Mouse (Mus musculus): ENCODE results near the gene Ifih1. TPM values are rescaled to one million over a fixed set of nuclear protein-coding genes. Genes with fewer than 3 reads are reported as not detected.

The Ifih1 gene
- polyA plus RNA-seq, 1 experiment from 2014 or later = 3.2 TPM

- in situ Hi-C loops (cut with MboI; ENCODE audit: low pct_unique_long_range_greater_than_20kb) = no loop called here
- DNase-seq (ENCODE audit: low read depth, low spot score) (no peak), ATAC-seq (no peak)
- TF ChIP-seq CTCF (IDR thresholded peaks at IDR 0.05) = no peak
- ChIA-PET POLR2A (no interaction called here), CTCF (interaction anchor here (2.4 kb wide), 1 partner anchor 8 kb away, joined by 12 read pairs; no protein-coding TSS in a partner anchor)
- no peaks in the 10 kb centered on the region for H3K27me3 ChIP-seq
Observed at GRCm38 (mm10) chr2:62556349-62556748, 89.7 kb downstream of the Ifih1 start.

- in situ Hi-C loops (cut with MboI; ENCODE audit: low pct_unique_long_range_greater_than_20kb) = no loop called here
- H3K27me3 ChIP-seq = peaks cover 9% of the 10 kb centered on the region
- ATAC-seq = no peak
- POLR2A ChIA-PET = no interaction called here
- no peak for TF ChIP-seq CTCF (IDR thresholded peaks at IDR 0.05)
- CTCF ChIA-PET = interaction anchor here (1.4 to 2.8 kb wide), 3 partner anchors 7 to 13 kb away, joined by 3 to 12 read pairs (median 4); no protein-coding TSS in a partner anchor
- DNase-seq (ENCODE audit: low read depth, low spot score) = no peak
Observed at GRCm38 (mm10) chr2:62549659-62550058, 96.4 kb downstream of the Ifih1 start.

GRCm38 (mm10) chr2:62549131-62549530, 96.9 kb downstream of the Ifih1 start:
- no peak for ATAC-seq
- in situ Hi-C loops (cut with MboI; ENCODE audit: low pct_unique_long_range_greater_than_20kb) = no loop called here
- H3K27me3 ChIP-seq = peaks cover 14% of the 10 kb centered on the region
- no peak for TF ChIP-seq CTCF (IDR thresholded peaks at IDR 0.05)
- no peak for DNase-seq (ENCODE audit: low read depth, low spot score)
- POLR2A ChIA-PET = no interaction called here
- CTCF ChIA-PET = interaction anchor here (1.3 to 2.8 kb wide), 3 partner anchors 8 to 79 kb away, joined by 3 to 12 read pairs (median 3); no protein-coding TSS in a partner anchor

- ChIA-PET CTCF (interaction anchor here (1.3 to 2.8 kb wide), 2 partner anchors 9 to 80 kb away, joined by 3 to 12 read pairs; no protein-coding TSS in a partner anchor), POLR2A (interaction anchor here (0.9 kb wide), 1 partner anchor 19 kb away, joined by 7 read pairs; no protein-coding TSS in a partner anchor)
- ATAC-seq (no peak), DNase-seq (ENCODE audit: low read depth, low spot score) (no peak)
- in situ Hi-C loops (cut with MboI; ENCODE audit: low pct_unique_long_range_greater_than_20kb) = no loop called here
- H3K27me3 ChIP-seq = peaks cover 20% of the 10 kb centered on the region
- no peak for TF ChIP-seq CTCF (IDR thresholded peaks at IDR 0.05)
Observed at GRCm38 (mm10) chr2:62548104-62548503, 98.0 kb downstream of the Ifih1 start.

Other genes with a start within 250 kb of the Ifih1 start
- gene Dpp4, start 234.0 kb downstream of the Ifih1 start, polyA plus RNA-seq (2021) = 3.8 TPM
- not detected for gene Gcg, start 162.6 kb downstream of the Ifih1 start, polyA plus RNA-seq (2021)
- not detected for gene Fap, start 72.2 kb downstream of the Ifih1 start, polyA plus RNA-seq (2021)
- gene Gca, start 18.0 kb upstream of the Ifih1 start, polyA plus RNA-seq (2021) = 7.6 TPM

Data from Patski (cell line).